Mouse (Mus musculus): ENCODE data around the gene Kri1.
"Not testable (repeated sequence)": the region's sequence is repeated elsewhere in the genome, so short reads cannot be mapped to it uniquely, and the experiment has no call there.

The Kri1 gene

DNA sequence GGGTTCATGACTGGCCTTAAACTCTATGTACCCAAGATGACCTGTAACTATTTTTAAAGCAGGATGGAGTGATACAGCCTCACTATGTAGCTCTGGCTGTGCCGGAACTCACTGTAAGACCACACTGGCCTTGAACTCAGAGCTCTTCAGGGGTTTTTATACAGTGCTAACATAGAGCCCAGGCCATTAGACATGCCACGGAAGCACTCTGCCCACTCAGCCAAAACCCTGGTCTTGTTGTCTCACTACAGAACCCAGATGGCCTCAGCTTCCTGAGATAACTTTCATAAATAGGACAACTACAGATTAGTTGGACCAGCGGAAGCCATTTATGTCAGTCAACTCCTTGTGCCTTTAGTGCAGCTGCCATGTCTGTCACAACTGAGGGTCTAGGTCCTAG is 13.4 kb downstream of the Kri1 start:
- no peak for DNase-seq (ENCODE audit: low read depth, low spot score)

GRCm38 (mm10) chr9:21273520-21274228 is 14.1 kb downstream of the Kri1 start:
- DNase-seq (ENCODE audit: low read depth, low spot score) = no peak

DNA sequence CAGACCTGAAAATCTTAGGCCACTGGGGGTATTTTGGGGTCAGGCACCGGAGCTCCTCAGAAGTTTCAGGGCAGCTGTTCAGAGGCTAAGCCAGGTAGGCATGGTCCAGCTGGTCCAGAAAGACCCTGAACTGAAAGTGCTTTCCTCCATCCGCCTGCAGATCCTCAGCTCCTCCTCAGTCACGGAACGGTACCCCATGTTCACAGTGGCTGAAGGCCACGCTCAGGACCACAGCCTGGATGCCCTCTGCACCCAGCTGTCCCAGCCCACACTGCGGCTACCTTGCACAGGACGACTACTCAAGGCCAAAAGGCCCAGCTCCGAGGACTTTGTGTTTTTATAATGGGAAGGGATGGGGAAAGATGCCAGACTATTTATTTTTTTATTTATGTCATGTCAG is 14.7 kb downstream of the Kri1 start:
- no peak for DNase-seq (ENCODE audit: low read depth, low spot score)

DNA sequence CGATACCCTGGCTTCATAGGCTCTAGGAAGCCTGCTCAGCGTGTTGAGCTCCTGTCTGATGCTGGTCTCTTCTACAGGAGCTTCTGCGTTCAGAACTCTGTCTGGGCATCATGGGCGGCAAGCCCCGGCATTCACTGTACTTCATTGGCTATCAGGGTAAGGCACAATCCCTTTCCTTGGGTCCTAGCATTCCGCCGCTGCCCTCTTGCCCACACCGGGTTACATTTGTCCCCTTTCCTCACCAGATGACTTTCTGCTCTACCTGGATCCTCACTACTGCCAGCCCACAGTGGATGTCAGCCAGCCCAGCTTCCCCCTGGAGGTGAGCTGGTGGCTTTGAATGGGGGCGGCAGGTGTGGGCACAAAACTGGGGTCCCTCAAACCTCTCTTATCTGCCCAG is 15.4 kb downstream of the Kri1 start:
- DNase-seq (ENCODE audit: low read depth, low spot score) = no peak

GRCm38 (mm10) chr9:21269590-21269989 is 18.2 kb downstream of the Kri1 start:
- not testable (repeated sequence) for DNase-seq (ENCODE audit: low read depth, low spot score)

DNA sequence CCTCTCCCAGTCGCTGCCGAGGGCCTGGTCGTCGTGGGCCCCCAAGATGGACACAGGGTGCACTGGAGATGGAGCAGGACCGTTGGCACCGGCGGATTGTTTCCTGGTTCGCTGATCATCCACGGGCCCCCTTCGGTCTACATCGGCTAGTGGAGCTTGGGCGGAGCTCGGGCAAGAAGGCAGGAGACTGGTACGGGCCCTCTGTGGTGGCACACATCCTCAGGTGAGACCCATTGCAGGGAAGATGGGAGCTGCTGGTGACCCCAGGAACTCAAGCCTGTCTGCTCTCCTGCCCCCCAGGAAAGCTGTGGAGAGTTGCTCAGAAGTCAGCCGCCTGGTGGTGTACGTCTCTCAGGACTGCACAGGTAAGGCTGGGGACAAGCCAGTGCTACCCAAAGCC is 19.5 kb downstream of the Kri1 start:
- DNase-seq (ENCODE audit: low read depth, low spot score) = no peak

GRCm38 (mm10) chr9:21266889-21267288 is 20.9 kb downstream of the Kri1 start:
- no peak for DNase-seq (ENCODE audit: low read depth, low spot score)

DNA sequence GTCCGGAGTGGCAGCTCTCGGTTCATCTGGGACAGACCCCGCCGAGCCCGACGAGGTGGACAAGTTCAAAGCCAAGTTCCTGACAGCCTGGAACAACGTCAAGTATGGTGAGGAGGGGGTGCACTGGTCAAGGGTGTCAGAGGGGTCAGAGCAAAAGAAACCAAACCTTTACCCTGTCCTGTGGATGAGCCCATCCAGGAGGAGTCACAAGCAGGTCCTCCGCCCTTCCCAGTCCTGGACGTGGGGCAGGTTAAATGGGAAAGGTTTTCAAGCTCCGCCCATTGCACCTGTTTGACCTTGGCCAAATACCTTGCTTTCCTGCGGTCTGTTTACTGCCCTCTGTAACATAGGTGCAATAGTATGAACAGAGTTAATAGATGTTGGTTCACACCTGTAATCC is 22.2 kb downstream of the Kri1 start:
- DNase-seq (ENCODE audit: low read depth, low spot score) = no peak

DNA sequence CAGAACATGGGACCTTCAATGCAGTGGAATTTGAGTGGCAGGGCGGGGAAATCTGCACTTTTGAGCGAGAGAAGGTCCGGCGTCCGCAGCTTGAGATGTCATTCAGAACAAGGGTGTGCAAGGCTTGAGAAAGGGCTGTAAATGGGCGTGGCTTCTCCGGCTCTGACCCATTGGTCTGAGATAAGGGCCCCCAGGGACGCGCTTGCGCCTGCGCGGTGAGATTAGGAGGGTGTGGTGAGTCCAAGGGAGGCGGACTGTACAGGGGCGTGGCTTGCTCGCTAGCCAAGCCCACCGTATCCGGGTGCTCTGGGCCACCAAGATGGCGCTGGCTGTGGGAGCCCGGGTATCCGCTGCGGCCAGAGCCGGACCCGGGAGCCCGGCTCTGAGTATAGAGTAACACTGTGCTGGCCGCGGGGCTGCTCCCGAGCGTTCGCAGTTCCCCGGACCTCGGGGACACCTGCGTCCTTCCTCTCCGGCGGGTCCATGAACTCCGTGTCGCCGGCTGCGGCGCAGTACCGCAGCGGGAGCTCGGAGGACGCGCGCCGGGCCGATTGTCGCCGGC is 22.7 kb downstream of the Kri1 start, which contains the start of gene Atg4d:
Gene Atg4d, plus strand, starts transcription at position 294 of the 562 bp plus-strand sequence.
- DNase-seq (ENCODE audit: low read depth, low spot score) = peak; percentile 99

DNA sequence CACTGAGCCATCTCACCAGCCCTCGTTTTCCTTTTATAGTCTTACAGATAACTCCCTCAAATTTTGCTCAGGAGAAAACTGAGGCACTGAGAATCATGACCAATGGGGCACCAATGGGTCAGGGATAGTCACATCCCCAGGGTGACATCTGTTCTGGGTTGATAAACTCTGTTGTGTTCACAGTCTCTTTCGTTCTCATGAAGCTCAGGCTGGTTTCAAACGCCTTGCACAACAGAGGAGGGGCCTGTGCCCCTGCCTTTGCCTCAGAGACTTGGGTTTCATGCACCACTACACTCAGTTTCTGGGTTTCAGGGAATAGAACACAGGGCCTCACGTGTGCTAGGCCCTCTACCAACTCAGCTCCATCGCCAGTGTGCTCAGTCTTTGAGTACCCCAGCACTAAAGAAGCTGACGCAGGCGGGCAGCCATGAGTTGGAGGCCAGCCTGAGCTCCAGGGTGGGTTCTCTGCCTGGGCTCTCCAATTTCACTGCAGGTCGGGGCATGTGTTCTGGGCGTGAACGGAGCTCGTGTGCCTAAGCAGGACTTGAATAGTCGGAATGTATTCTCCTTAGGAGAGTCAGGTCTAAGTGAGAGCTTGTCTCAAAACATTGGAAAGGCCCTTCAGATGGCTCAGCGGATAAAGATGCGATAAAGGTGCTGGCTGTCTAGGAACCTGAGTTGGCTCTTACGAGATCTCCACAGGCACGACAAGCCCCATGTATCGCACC is 23.3 kb downstream of the Kri1 start:
- peak; percentile 54 for DNase-seq (ENCODE audit: low read depth, low spot score)

DNA sequence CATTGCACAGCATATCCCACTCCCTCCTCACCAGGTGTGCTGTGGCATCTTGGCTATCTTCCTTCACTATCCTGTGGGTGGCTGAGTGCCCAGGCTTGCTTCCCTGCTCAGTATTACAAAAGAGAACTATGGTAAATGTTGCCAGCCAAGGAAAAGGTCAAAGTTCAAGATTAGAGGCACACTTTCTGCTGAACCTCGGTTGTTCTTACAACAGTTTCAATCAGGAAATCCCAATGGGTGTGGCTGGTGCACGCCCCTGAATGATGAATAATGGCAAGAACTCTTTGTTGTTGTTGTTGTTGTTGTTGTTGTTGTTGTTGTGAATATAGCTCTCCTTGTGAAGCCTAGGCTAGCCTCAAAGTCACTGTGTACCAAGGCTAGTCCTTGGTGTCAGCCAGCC is 25.9 kb downstream of the Kri1 start:
- DNase-seq (ENCODE audit: low read depth, low spot score) = no peak

GRCm38 (mm10) chr9:21260491-21261040 is 27.2 kb downstream of the Kri1 start:
- no peak for DNase-seq (ENCODE audit: low read depth, low spot score)

DNA sequence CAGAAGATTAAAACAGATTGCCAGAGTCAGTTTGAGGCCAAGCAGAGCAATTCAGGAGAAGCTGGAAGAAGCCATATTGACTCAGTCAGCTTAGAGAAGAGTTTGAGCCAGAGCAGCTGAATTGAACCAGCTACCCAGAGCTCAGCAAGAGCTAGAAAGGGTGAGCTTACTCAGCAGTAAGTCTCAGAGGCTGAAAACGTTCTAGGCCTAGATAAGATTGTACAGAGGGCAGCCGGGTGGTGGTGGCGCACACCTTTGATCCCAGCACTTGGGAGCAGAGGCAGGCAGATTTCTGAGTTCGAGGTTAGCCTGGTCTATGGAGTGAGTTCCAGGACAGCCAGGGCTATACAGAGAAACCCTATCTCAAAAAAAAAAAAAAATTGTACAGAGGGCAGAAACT is 31.4 kb downstream of the Kri1 start:
- not testable (repeated sequence) for DNase-seq (ENCODE audit: low read depth, low spot score)

DNA sequence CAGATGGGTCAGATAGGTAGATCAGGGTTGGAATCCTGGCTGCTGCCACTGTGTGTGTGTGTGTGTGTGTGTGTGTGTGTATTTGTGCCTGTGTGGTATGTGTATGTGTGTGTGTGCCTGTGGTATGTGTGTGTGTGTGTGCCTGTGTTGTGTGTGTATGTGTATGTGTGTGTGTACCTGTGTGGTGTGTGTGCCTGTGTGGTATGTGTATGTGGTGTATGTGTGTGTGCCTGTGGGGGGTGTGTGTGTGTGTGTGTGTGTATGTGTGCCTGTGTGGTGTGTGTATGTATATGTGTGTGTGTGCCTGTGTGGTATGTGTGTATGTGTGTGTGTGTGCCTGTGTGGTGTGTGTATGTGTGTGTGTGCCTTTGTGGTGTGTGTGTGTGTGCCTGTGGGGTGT is 33.1 kb downstream of the Kri1 start:
- DNase-seq (ENCODE audit: low read depth, low spot score) = no peak

DNA sequence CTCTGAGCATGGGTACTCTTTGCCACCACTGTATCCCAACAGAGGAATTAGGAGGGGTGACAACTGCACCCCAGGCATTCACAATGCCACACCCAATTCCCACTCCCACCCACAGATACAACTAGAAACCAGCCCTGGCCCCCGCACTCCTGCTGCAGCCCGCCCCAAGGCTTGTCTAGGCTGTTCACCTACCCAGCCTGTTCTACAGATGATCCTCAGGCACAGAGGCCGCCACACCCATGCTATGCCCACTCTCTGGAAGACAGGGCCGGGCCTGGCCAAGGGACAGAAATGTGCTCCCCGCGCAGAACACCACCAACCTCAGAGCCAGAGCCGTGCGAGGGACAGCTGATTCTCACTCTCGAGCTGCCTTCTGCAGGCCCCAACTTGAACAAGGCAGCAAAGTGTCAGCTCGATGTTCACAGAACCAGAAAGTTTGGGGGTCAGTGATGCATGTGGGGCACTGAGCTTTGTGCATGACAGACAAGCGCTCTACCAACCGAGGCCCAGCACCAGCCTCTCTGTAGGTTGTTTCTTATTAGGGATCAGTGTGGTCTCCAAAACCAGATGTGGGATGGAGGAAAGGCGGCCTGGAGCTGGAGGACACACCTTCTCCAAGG is 36.5 kb downstream of the Kri1 start:
- no peak for DNase-seq (ENCODE audit: low read depth, low spot score)

GRCm38 (mm10) chr9:21250509-21250908 is 37.3 kb downstream of the Kri1 start:
- no peak for DNase-seq (ENCODE audit: low read depth, low spot score)

GRCm38 (mm10) chr9:21249629-21250508 is 37.9 kb downstream of the Kri1 start:
- DNase-seq (ENCODE audit: low read depth, low spot score) = no peak

GRCm38 (mm10) chr9:21248326-21248725 is 39.4 kb downstream of the Kri1 start, which contains the start of gene S1pr5:
S1pr5 (minus strand) TSS chr9:21248443.
- DNase-seq (ENCODE audit: low read depth, low spot score) = no peak

DNA sequence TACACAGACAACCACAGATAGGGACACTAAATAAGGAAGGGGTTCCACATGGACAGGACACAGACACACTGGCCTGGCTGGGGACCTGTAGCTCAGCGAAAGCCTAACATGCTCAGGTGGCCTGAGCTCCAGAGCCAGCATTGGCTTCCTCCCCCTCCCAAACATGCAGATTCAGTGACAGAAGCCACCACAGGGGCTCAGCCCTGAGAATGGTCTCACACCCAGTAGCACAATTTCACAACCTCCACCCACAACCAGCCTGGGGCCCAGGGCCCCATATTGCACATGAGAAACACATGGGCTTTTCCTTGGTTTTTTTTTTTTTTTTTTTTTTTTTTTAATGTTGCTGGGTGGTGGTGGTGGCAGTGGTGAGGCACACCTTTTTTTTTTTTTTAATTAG is 41.4 kb downstream of the Kri1 start:
- DNase-seq (ENCODE audit: low read depth, low spot score) = no peak

- DNase-seq (ENCODE audit: low read depth, low spot score) = no peak
Measured at GRCm38 (mm10) chr9:21245113-21245487, 42.7 kb downstream of the Kri1 start.

Data from forelimb bud, embryonic 11.5 days (tissue).